Mouse (Mus musculus) MEL (cell line): ENCODE measurements around the gene Pygb. TPM values are rescaled to one million over a fixed set of nuclear protein-coding genes. Genes with fewer than 3 reads are reported as not detected.

ENCODE experiments used
- DNase-seq: peaks from one replicate; pipeline ENCODE4 v3.0.0; 2011; ENCODE audit warnings: low read depth, low spot score
- H3K27ac ChIP-seq: 2 replicates; pipeline ENCODE4 v1.5.1; 2012; ENCODE audit warnings: low read depth, mild to moderate bottlenecking, control low read depth, low read length, moderate library complexity; ENCODE audit not compliant: control insufficient read depth
- H3K27me3 ChIP-seq, 2 experiments: fragments of 150-350 bp in 1 of 2; sonication (generic) in 1 of 2; 2 replicates each; pipeline ENCODE4 v1.6.1; 2012; ENCODE audit warnings: low read length in 2 of 2, mild to moderate bottlenecking in 2 of 2, improper control_type of control experiment in 1 of 2, moderate library complexity in 1 of 2; ENCODE audit not compliant: insufficient read depth in 2 of 2, control insufficient read depth in 1 of 2
- H3K36me3 ChIP-seq, 2 experiments: 2 replicates each; pipeline ENCODE4 v1.6.1; 2012 to 2014; ENCODE audit warnings: low read length in 2 of 2, improper control_type of control experiment in 1 of 2, inconsistent platforms in 1 of 2, mild to moderate bottlenecking in 1 of 2; ENCODE audit not compliant: insufficient read depth in 2 of 2, control insufficient read depth in 1 of 2
- H3K4me1 ChIP-seq, 2 experiments: fragments of 150-350 bp in 1 of 2; sonication (generic) in 1 of 2; 2 replicates each; pipeline ENCODE4 v1.6.1; 2012; ENCODE audit warnings: low read length in 2 of 2, improper control_type of control experiment in 1 of 2, mild to moderate bottlenecking in 1 of 2; ENCODE audit not compliant: insufficient read depth in 2 of 2, control insufficient read depth in 1 of 2
- H3K4me3 ChIP-seq, 2 experiments: fragments of 150-350 bp in 1 of 2; sonication (generic) in 1 of 2; 2 replicates each; pipeline ENCODE4 v1.5.1; 2012; ENCODE audit warnings: low read depth in 2 of 2, low read length in 2 of 2, mild to moderate bottlenecking in 2 of 2, moderate library complexity in 2 of 2, control low read depth in 1 of 2, improper control_type of control experiment in 1 of 2; ENCODE audit not compliant: control insufficient read depth in 1 of 2, insufficient read depth in 1 of 2
- H3K79me2 ChIP-seq: 2 replicates; pipeline ENCODE4 v1.6.1; 2012; ENCODE audit warnings: mild to moderate bottlenecking, low read length, moderate library complexity; ENCODE audit not compliant: control insufficient read depth, poor library complexity, insufficient read depth
- H3K9ac ChIP-seq: 2 replicates; pipeline ENCODE4 v1.6.1; 2012; ENCODE audit warnings: low read depth, mild to moderate bottlenecking, control low read depth, low read length, moderate library complexity; ENCODE audit not compliant: control insufficient read depth, poor library complexity, severe bottlenecking
- H3K9me3 ChIP-seq: fragments of 150-350 bp; sonication (generic); replicated peaks from 2 replicates; pipeline ENCODE4 v1.6.1; 2012; ENCODE audit warnings: mild to moderate bottlenecking, low read length, improper control_type of control experiment, moderate library complexity; ENCODE audit not compliant: insufficient read depth
- BHLHE40 ChIP-seq: IDR thresholded peaks from 2 replicates; pipeline ENCODE4 v1.6.1; 2012; ENCODE audit warnings: low read depth, mild to moderate bottlenecking, inconsistent platforms, low read length, improper control_type of control experiment, borderline replicate concordance
- CHD1 ChIP-seq: IDR thresholded peaks from 2 replicates; pipeline ENCODE4 v1.6.1; 2012; ENCODE audit warnings: low read depth, mild to moderate bottlenecking, inconsistent platforms, low read length, improper control_type of control experiment
- CTCF ChIP-seq, 3 experiments: IDR thresholded peaks in 2 of 3; conservative IDR thresholded peaks in 1 of 3; 2 replicates each; pipeline ENCODE4 v1.5.1; 2011 to 2012; ENCODE audit warnings: low read length in 3 of 3, low read depth in 2 of 3, mild to moderate bottlenecking in 2 of 3, improper control_type of control experiment in 1 of 3, inconsistent platforms in 1 of 3, mixed read lengths in 1 of 3, moderate library complexity in 1 of 3; ENCODE audit not compliant: control insufficient read depth in 1 of 3, insufficient read depth in 1 of 3, poor library complexity in 1 of 3, severe bottlenecking in 1 of 3
- E2F4 ChIP-seq: IDR thresholded peaks from 2 replicates; pipeline ENCODE4 v1.6.1; 2011; ENCODE audit warnings: low read depth, low read length, improper control_type of control experiment, borderline replicate concordance
- ETS1 ChIP-seq: IDR thresholded peaks from 2 replicates; pipeline ENCODE4 v1.6.1; 2012; ENCODE audit warnings: low read depth, mild to moderate bottlenecking, inconsistent platforms, low read length, improper control_type of control experiment, moderate library complexity
- GABPA ChIP-seq: IDR thresholded peaks from 2 replicates; pipeline ENCODE4 v1.6.1; 2012; ENCODE audit warnings: low read depth, mild to moderate bottlenecking, inconsistent platforms, low read length, improper control_type of control experiment, moderate library complexity
- JUND ChIP-seq: IDR thresholded peaks from 2 replicates; pipeline ENCODE4 v1.6.1; 2011; ENCODE audit warnings: low read depth, mild to moderate bottlenecking, improper control_type of control experiment, low read length
- KAT2A ChIP-seq: conservative IDR thresholded peaks from 2 replicates; pipeline ENCODE4 v1.6.1; 2012; ENCODE audit warnings: low read depth, low read length, improper control_type of control experiment, inconsistent platforms
- MAX ChIP-seq: IDR thresholded peaks from 2 replicates; pipeline ENCODE4 v1.6.1; 2011; ENCODE audit warnings: low read length, improper control_type of control experiment
- MEF2A ChIP-seq: IDR thresholded peaks from 2 replicates; pipeline ENCODE4 v1.6.1; 2014; ENCODE audit warnings: low read depth, mild to moderate bottlenecking, inconsistent platforms, low read length, improper control_type of control experiment; ENCODE audit not compliant: poor library complexity, insufficient replicate concordance, severe bottlenecking; ENCODE audit errors: extremely low read depth
- MYC ChIP-seq: IDR thresholded peaks from 2 replicates; pipeline ENCODE4 v1.6.1; 2011; ENCODE audit warnings: low read depth, mild to moderate bottlenecking, low read length, improper control_type of control experiment, moderate library complexity
- NELFE ChIP-seq: IDR thresholded peaks from 2 replicates; pipeline ENCODE4 v1.6.1; 2011; ENCODE audit warnings: low read depth, low read length, improper control_type of control experiment
- NRF1 ChIP-seq: IDR thresholded peaks from 2 replicates; pipeline ENCODE4 v1.6.1; 2014; ENCODE audit warnings: low read depth, mild to moderate bottlenecking, inconsistent platforms, low read length, improper control_type of control experiment, moderate library complexity; ENCODE audit not compliant: poor library complexity, insufficient read depth, severe bottlenecking
- RCOR1 ChIP-seq: IDR thresholded peaks from 2 replicates; pipeline ENCODE4 v1.6.1; 2012; ENCODE audit warnings: low read depth, mild to moderate bottlenecking, inconsistent platforms, low read length, improper control_type of control experiment
- SIN3A ChIP-seq: IDR thresholded peaks from 2 replicates; pipeline ENCODE4 v1.6.1; 2012; ENCODE audit warnings: low read length, improper control_type of control experiment, inconsistent platforms
- SMC3 ChIP-seq: IDR thresholded peaks from 2 replicates; pipeline ENCODE4 v1.6.1; 2011; ENCODE audit warnings: low read depth, low read length, improper control_type of control experiment
- TBP ChIP-seq: IDR thresholded peaks from 2 replicates; pipeline ENCODE4 v1.8.0; 2011; ENCODE audit warnings: low read depth, low read length, improper control_type of control experiment
- UBTF ChIP-seq: IDR thresholded peaks from 2 replicates; pipeline ENCODE4 v1.6.1; 2012; ENCODE audit warnings: low read depth, mild to moderate bottlenecking, inconsistent platforms, low read length, improper control_type of control experiment, moderate library complexity, borderline replicate concordance; ENCODE audit not compliant: insufficient read depth
- ZC3H11A ChIP-seq: IDR thresholded peaks from 2 replicates; pipeline ENCODE4 v1.6.1; 2012; ENCODE audit warnings: low read depth, mild to moderate bottlenecking, inconsistent platforms, low read length, improper control_type of control experiment
- ZKSCAN1 ChIP-seq: IDR thresholded peaks from 2 replicates; pipeline ENCODE4 v1.6.1; 2012; ENCODE audit warnings: low read depth, mild to moderate bottlenecking, inconsistent platforms, low read length, improper control_type of control experiment, moderate library complexity
- ZMIZ1 ChIP-seq: IDR thresholded peaks from 2 replicates; pipeline ENCODE4 v1.6.1; 2012; ENCODE audit warnings: low read depth, mild to moderate bottlenecking, inconsistent platforms, low read length, improper control_type of control experiment, moderate library complexity
- ZNF384 ChIP-seq: IDR thresholded peaks from 2 replicates; pipeline ENCODE4 v1.6.1; 2012; ENCODE audit warnings: low read depth, mild to moderate bottlenecking, inconsistent platforms, low read length, improper control_type of control experiment
- polyA plus RNA-seq, 2 experiments: library from polyadenylated mRNA; stranded (reverse) in 1 of 2; unstranded in 1 of 2; fragments of >175 nt in 1 of 2; fragments of >200 nt in 1 of 2; gene quantifications; 2 replicates each; pipeline versions ENCODE4 v1.2.1 to v1.2.4; 2012; ENCODE audit warnings: low replicate concordance in 2 of 2, low read depth in 1 of 2; ENCODE audit not compliant: insufficient read length in 2 of 2, insufficient read depth in 1 of 2, missing spikeins in 1 of 2
- total RNA-seq: library from RNA; depleted of rRNA; stranded (reverse); fragments of 300-350 nt; gene quantifications from 2 replicates; pipeline ENCODE4 v1.2.3, GENCODE M21; 2012

Gene Pygb
- total and polyA plus RNA-seq, 3 experiments, result 19.0 to 26.5 TPM; not detected in 1

GRCm38 (mm10) chr2:150750129-150750979, 36.2 kb upstream of the Pygb start:
- TF ChIP-seq CTCF (IDR thresholded peaks at IDR 0.05 in 2 of 3, conservative IDR thresholded peaks at IDR 0.05 in 1 of 3; ENCODE audit: control insufficient read depth in 1 of 3, insufficient read depth in 1 of 3, low read depth in 2 of 3, low read length in 3 of 3, poor library complexity in 1 of 3, severe bottlenecking in 1 of 3) (peak in 2 of 3 experiments; percentile 8 to 17; a peak in 2 of 6 replicates), NRF1 (no peak), SIN3A (0 out of 2 replicates have a peak, but pooled peaks have one; percentile 26), KAT2A (no peak), TBP (no peak), ZNF384 (no peak), E2F4 (no peak), NELFE (no peak), MYC (0 out of 2 replicates have a peak, but pooled peaks have one; percentile 29), MEF2A (no peak), SMC3 (no peak)
- Histone ChIP-seq H3K4me3 (no peak overlapping the region), H3K4me1 (peaks cover 0 to 3% of the 10 kb centered on the region in 2 experiments; a peak in 2 of 4 replicates), H3K9ac (no peak overlapping the region), H3K27me3 (no peaks in the 10 kb centered on the region; a peak in 1 of 4 replicates), H3K9me3 (no peaks in the 10 kb centered on the region), H3K79me2 (peaks cover 5% of the 10 kb centered on the region), H3K36me3 (peaks cover 0 to 3% of the 10 kb centered on the region in 2 experiments; a peak in 1 of 4 replicates), H3K27ac (no peak overlapping the region)
- DNase-seq, result peak; percentile 57

GRCm38 (mm10) chr2:150755016-150755415, 31.5 kb upstream of the Pygb start:
- Histone ChIP-seq H3K9me3 (no peaks in the 10 kb centered on the region), H3K9ac (no peak overlapping the region), H3K4me3 (no peak overlapping the region), H3K27ac (no peak overlapping the region), H3K79me2 (no peaks in the 10 kb centered on the region), H3K4me1 (peaks cover 0 to 3% of the 10 kb centered on the region in 2 experiments; a peak in 1 of 4 replicates), H3K36me3 (no peaks in the 10 kb centered on the region; a peak in 1 of 4 replicates), H3K27me3 (no peaks in the 10 kb centered on the region)
- no peak for TF ChIP-seq ZMIZ1
- TF ChIP-seq ETS1, result no peak
- no peak for TF ChIP-seq E2F4
- no peak for TF ChIP-seq NRF1
- TF ChIP-seq UBTF, result no peak
- TF ChIP-seq CHD1, result no peak
- TF ChIP-seq MEF2A, result no peak
- no peak for TF ChIP-seq ZKSCAN1
- TF ChIP-seq ZC3H11A, result no peak
- no peak for TF ChIP-seq BHLHE40
- no peak for TF ChIP-seq RCOR1
- TF ChIP-seq MAX, result no peak
- no peak for TF ChIP-seq JUND
- no peak for TF ChIP-seq GABPA
- DNase-seq, result no peak
